Mouse (Mus musculus): ENCODE data around the gene Tbc1d24. TPM values are rescaled to one million over a fixed set of nuclear protein-coding genes. Genes with fewer than 3 reads are reported as not detected.

Gene Tbc1d24
- total RNA-seq (2018; cell fraction: chromatin; rRNA removed) = 100 to 1,000 TPM in 2 of 26 experiments, 10 to 100 TPM in 24; 25.7 to 129 (median 59.8) TPM
- 10 to 100 TPM in 12 of 26 experiments, 1 to 10 TPM in 14; 4.8 to 15.0 (median 9.2) TPM for total RNA-seq (2018; cell fraction: cytosol; rRNA removed)
- total RNA-seq (2018; cell fraction: nucleus; rRNA removed) = 10 to 100 TPM; 17.0 to 91.0 (median 36.6) TPM
- polyA plus RNA-seq (2018) = 8.4 to 12.8 TPM (median 8.5 TPM) in 3 replicates

DNA sequence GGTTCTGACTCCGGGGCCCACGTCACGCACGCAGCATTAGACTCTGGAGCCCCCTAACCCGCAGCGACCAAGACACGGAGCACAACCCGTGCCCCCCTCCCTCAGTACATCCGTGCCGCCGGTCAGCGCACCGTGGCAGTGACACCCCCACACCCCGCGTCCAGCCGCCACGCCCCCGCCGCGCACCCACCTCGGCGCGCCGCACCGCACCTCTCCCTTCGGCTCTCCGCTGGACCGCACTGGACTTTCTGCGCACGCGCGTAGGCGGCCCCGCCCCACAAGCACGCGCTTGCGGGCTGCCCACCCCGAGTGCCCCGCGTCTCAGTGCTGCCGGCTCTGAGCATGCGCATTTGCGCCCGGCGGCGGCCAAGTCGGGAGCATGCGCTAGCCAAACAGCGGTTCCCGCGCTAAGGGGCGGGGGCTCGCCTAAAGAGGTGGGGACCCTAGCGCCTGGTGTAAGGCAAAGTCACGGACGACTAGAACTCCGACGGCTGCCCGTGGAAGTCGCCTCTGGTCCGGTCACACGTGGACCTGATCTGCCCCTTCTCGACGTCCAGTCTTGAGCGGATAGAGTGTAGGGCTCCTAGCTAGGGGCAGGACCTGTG, at the start of gene Tbc1d24:
TSS of gene Tbc1d24 (minus strand) at position 279 of the 605 bp plus-strand sequence.
- H3K36me3 ChIP-seq (ENCODE audit: inconsistent target) = no peaks in the 10 kb centered on the region
- under 1% methylated on average over 65 of the region's 65 CpGs for WGBS (ENCODE audit: missing documents)
- peak within 1 kb of the TSS; percentile 39 for H3K27ac ChIP-seq
- peak within 1 kb of the TSS; percentile 65 for H3K4me3 ChIP-seq (ENCODE audit: inconsistent target)
- H3K79me2 ChIP-seq (ENCODE audit: inconsistent target) = peaks cover 48% of the 10 kb centered on the region

GRCm38 (mm10) chr17:24252329-24252728, 47.0 kb upstream of the Tbc1d24 start:
- WGBS (ENCODE audit: missing documents) = 94% methylated on average over 2 of the region's 2 CpGs
- peak overlapping the region; percentile 89 for H3K27ac ChIP-seq
- peaks cover 35% of the 10 kb centered on the region for H3K79me2 ChIP-seq (ENCODE audit: inconsistent target)
- H3K4me3 ChIP-seq (ENCODE audit: inconsistent target) = no peak overlapping the region
- no peaks in the 10 kb centered on the region for H3K36me3 ChIP-seq (ENCODE audit: inconsistent target)

DNA sequence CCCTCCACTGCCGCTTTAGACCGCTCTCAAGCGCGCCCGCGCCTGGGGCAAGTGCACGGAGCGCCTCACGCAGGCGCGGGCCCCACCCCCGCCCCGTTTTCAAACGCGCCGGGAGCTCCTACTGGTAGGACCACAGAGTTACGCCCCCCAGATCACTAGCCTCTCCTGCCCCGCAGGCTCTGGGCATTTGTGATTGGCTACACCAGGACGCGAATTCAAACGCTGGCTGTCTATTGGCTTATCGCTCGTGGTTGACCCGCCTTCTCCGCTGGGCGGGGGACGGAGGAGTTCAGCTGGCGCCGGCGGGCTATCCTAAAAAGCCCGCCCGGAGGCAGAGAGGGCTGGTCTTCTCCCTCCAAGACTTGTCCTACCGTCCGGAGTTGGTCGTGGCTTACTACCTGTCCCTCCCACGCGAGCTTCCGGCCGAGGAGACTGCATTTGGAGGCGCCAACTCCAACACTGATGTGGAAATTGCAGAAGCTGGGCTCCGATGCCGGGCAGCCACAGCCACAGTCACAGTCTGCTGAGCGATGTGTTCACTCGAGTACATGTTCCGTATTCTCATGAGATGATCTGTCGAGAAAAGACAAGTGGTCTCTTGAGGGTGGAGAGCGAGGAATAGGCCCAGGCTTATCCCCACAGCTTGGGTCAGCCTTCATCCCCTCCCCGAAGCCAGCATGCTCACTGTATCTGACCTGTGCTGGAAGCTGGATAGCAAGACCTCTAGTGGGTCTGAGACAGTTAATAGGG, 46.1 kb upstream of the Tbc1d24 start, which contains the start of gene Ccnf:
TSS of gene Ccnf (minus strand) at position 165 of the 750 bp plus-strand sequence.
- under 1% methylated on average over 47 of the region's 48 CpGs for WGBS (ENCODE audit: missing documents)
- Histone ChIP-seq H3K79me2 (ENCODE audit: inconsistent target) (peaks cover 42% of the 10 kb centered on the region), H3K4me3 (ENCODE audit: inconsistent target) (peak within 1 kb of the TSS; percentile 86), H3K27ac (peak within 1 kb of the TSS; percentile 89), H3K36me3 (ENCODE audit: inconsistent target) (no peaks in the 10 kb centered on the region)

DNA sequence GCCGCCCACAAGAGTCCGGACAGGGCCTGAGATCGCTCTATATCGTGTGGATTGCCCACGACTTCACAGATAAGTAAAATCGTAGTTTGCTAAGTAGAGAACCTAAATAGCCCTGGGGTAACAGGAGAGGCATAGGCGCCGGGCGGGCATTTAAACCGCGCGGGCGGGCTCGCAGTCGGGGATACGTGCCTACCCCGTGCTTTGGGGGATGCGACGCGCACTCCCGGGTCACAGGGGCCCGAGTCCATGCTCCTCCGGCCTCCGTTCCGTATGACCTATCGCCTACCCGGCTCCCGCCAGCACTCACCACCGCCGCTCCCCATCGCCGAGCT, 45.6 kb upstream of the Tbc1d24 start:
- no peaks in the 10 kb centered on the region for H3K36me3 ChIP-seq (ENCODE audit: inconsistent target)
- H3K79me2 ChIP-seq (ENCODE audit: inconsistent target) = peaks cover 45% of the 10 kb centered on the region
- WGBS (ENCODE audit: missing documents) = under 1% methylated on average over 32 of the region's 32 CpGs
- H3K27ac ChIP-seq = peak overlapping the region; percentile 72
- peak overlapping the region; percentile 86 for H3K4me3 ChIP-seq (ENCODE audit: inconsistent target)

- Histone ChIP-seq H3K36me3 (ENCODE audit: inconsistent target) (peaks cover 4% of the 10 kb centered on the region; the same call in 1 of the 2 replicates), H3K79me2 (ENCODE audit: inconsistent target) (peaks cover 51% of the 10 kb centered on the region), H3K27ac (no peak overlapping the region), H3K4me3 (ENCODE audit: inconsistent target) (no peak overlapping the region)
- WGBS (ENCODE audit: missing documents) = 100% methylated on average over 2 of the region's 2 CpGs
These were observed 43.3 kb upstream of the Tbc1d24 start for GRCm38 (mm10) chr17:24248641-24249040.

GRCm38 (mm10) chr17:24244061-24244460, 38.7 kb upstream of the Tbc1d24 start:
- 94% methylated on average over 8 of the region's 8 CpGs for WGBS (ENCODE audit: missing documents)
- Histone ChIP-seq H3K27ac (no peak overlapping the region), H3K36me3 (ENCODE audit: inconsistent target) (peaks cover 4% of the 10 kb centered on the region; the same call in 1 of the 2 replicates), H3K79me2 (ENCODE audit: inconsistent target) (peaks cover 33% of the 10 kb centered on the region), H3K4me3 (ENCODE audit: inconsistent target) (no peak overlapping the region)

- Histone ChIP-seq H3K79me2 (ENCODE audit: inconsistent target) (peaks cover 27% of the 10 kb centered on the region), H3K4me3 (ENCODE audit: inconsistent target) (no peak overlapping the region), H3K36me3 (ENCODE audit: inconsistent target) (peaks cover 4% of the 10 kb centered on the region; the same call in 1 of the 2 replicates), H3K27ac (no peak overlapping the region)
- whole genome bisulfite sequencing (ENCODE audit: missing documents) = 98% methylated on average over 4 of the region's 4 CpGs
These were observed 38.1 kb upstream of the Tbc1d24 start for GRCm38 (mm10) chr17:24243311-24243969.

DNA sequence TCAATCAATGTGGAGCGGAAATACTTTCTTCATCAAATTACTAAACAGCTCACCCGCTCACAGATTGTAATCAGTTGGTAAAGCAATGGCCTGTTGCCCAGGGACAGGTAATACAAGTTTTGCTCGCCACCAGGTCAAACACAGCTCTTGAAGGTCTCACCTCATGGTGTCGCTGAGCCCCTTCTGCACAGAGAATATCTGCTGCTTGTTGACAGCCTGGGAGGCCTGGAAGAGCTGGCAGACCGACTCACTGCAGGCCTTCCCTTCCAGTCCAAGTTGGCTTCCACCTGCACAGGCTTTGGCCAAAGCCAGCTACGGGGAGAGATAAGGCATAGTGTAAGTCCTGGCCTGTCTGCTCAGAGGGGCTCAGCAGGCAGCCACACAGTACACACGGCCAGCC, 31.6 kb upstream of the Tbc1d24 start:
- H3K27ac ChIP-seq = no peak overlapping the region
- no peaks in the 10 kb centered on the region for H3K79me2 ChIP-seq (ENCODE audit: inconsistent target)
- 94% methylated on average over 7 of the region's 7 CpGs for WGBS (ENCODE audit: missing documents)
- H3K4me3 ChIP-seq (ENCODE audit: inconsistent target) = no peak overlapping the region
- H3K36me3 ChIP-seq (ENCODE audit: inconsistent target) = no peaks in the 10 kb centered on the region; the same call in 1 of the 2 replicates

DNA sequence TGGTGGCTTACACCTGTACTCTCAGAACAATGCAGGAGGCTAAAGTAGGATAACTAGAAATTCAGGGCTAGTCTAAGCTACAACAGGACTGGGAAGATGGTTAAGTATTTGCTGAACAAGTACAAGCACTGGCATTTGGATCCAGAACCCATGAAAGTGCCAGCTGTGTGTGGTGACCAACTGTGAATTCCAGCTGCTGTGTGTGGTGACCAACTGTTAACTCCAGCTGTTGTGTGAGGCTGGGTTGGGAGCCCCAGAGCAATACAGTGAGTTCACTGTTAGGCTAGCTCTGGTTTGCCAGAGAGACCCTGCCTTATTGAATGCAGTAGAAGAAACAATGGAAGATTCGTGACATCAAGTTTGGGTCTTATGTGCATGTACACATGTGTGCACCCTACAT, 31.1 kb upstream of the Tbc1d24 start:
- H3K27ac ChIP-seq = no peak overlapping the region
- no peak overlapping the region for H3K4me3 ChIP-seq (ENCODE audit: inconsistent target)
- WGBS (ENCODE audit: missing documents) = 90% methylated on average over 1 of the region's 1 CpGs
- H3K36me3 ChIP-seq (ENCODE audit: inconsistent target) = no peaks in the 10 kb centered on the region; the same call in 1 of the 2 replicates
- H3K79me2 ChIP-seq (ENCODE audit: inconsistent target) = no peaks in the 10 kb centered on the region

GRCm38 (mm10) chr17:24227941-24228340, 22.6 kb upstream of the Tbc1d24 start:
- H3K4me3 ChIP-seq (ENCODE audit: inconsistent target) = no peak overlapping the region
- H3K79me2 ChIP-seq (ENCODE audit: inconsistent target) = no peaks in the 10 kb centered on the region
- WGBS (ENCODE audit: missing documents) = 95% methylated on average over 7 of the region's 7 CpGs
- peaks cover 6% of the 10 kb centered on the region; the same call in 1 of the 2 replicates for H3K36me3 ChIP-seq (ENCODE audit: inconsistent target)
- H3K27ac ChIP-seq = no peak overlapping the region

DNA sequence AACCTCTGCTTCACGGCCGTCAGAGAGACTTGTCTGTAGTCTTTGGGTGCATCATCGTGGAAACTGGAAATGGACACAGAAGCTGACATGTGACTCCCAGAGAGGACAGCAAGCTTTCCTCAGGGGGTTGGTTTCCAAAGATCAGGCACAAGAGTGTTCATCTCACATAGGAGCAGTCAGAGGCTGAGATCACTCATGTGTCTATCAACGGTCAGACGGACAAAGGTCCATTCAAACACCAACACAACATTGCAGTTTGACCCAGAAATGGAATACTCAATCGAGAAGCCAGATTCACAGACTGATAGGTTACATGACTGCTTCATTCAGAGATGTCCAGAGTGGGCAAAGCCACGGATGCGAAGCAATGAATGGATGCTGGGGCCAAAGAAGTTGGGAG, 21.4 kb upstream of the Tbc1d24 start:
- no peak overlapping the region for H3K4me3 ChIP-seq (ENCODE audit: inconsistent target)
- no peak overlapping the region for H3K27ac ChIP-seq
- 97% methylated on average over 8 of the region's 8 CpGs for WGBS (ENCODE audit: missing documents)
- H3K36me3 ChIP-seq (ENCODE audit: inconsistent target) = peaks cover 6% of the 10 kb centered on the region; the same call in 1 of the 2 replicates
- H3K79me2 ChIP-seq (ENCODE audit: inconsistent target) = no peaks in the 10 kb centered on the region

GRCm38 (mm10) chr17:24225851-24226250, 20.5 kb upstream of the Tbc1d24 start:
- Histone ChIP-seq H3K36me3 (ENCODE audit: inconsistent target) (peaks cover 6% of the 10 kb centered on the region; the same call in 1 of the 2 replicates), H3K79me2 (ENCODE audit: inconsistent target) (no peaks in the 10 kb centered on the region), H3K27ac (no peak overlapping the region)

GRCm38 (mm10) chr17:24224741-24225140, 19.4 kb upstream of the Tbc1d24 start:
- no peak overlapping the region for H3K4me3 ChIP-seq (ENCODE audit: inconsistent target)
- no peak overlapping the region for H3K27ac ChIP-seq
- 97% methylated on average over 9 of the region's 10 CpGs for WGBS (ENCODE audit: missing documents)
- H3K36me3 ChIP-seq (ENCODE audit: inconsistent target) = peaks cover 6% of the 10 kb centered on the region; the same call in 1 of the 2 replicates
- peaks cover 5% of the 10 kb centered on the region; the same call in 1 of the 2 replicates for H3K79me2 ChIP-seq (ENCODE audit: inconsistent target)

More at GRCm38 (mm10) chr17:24225851-24226250, 20.5 kb upstream of the Tbc1d24 start:
- H3K4me3 ChIP-seq (ENCODE audit: inconsistent target) = no peak overlapping the region
- WGBS (ENCODE audit: missing documents) = 97% methylated on average over 5 of the region's 5 CpGs

DNA sequence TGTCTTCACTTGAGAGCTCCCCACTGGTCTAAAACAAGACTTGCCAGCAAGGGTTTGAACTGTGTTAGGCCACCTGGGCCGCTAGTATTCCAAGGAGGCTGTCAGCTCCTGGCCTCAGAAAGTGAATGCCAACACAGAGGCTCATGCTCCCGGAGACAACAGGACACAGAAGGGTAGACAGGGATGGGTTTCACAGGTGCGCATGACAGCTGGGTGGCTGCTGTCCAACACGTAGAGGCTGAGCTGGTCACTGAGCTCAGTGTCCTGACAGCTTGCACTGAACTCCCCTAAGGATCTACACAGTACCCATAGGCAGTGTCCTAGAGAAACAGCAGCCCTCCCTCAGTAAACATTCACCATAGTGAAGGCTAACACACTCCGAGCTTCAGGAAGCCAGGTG, 18.2 kb upstream of the Tbc1d24 start:
- Histone ChIP-seq H3K27ac (no peak overlapping the region), H3K36me3 (ENCODE audit: inconsistent target) (peaks cover 6% of the 10 kb centered on the region; the same call in 1 of the 2 replicates)

More for the DNA sequence above, 18.2 kb upstream of the Tbc1d24 start:
- WGBS (ENCODE audit: missing documents) = 91% methylated on average over 5 of the region's 5 CpGs
- Histone ChIP-seq H3K79me2 (ENCODE audit: inconsistent target) (peaks cover 9% of the 10 kb centered on the region; the same call in 1 of the 2 replicates), H3K4me3 (ENCODE audit: inconsistent target) (no peak overlapping the region)

Measured in macrophage (primary cell).